Mouse (Mus musculus) midbrain, embryonic 10.5 days (tissue): Measurements from ENCODE around the gene Mmp24. TPM values are rescaled to one million over a fixed set of nuclear protein-coding genes. Genes with fewer than 3 reads are reported as not detected.

Experiments
- DNase-seq: peaks from one replicate; pipeline ENCODE4 v3.0.0-alpha.2; 2017; ENCODE audit warnings: low spot score
- H3K27ac ChIP-seq: fragments of 300-500 bp; sonication (generic); replicated peaks from 2 replicates; pipeline ENCODE4 v1.5.1; 2016; ENCODE audit warnings: mild to moderate bottlenecking
- H3K27me3 ChIP-seq: fragments of 300-500 bp; sonication (generic); 2 replicates; pipeline ENCODE4 v1.6.1; 2016; ENCODE audit warnings: low read depth, mild to moderate bottlenecking; ENCODE audit not compliant: poor library complexity, severe bottlenecking
- H3K36me3 ChIP-seq: fragments of 300-500 bp; sonication (generic); 2 replicates; pipeline ENCODE4 v1.6.1; 2016; ENCODE audit warnings: mild to moderate bottlenecking, moderate library complexity
- H3K4me1 ChIP-seq: fragments of 300-500 bp; sonication (generic); 2 replicates; pipeline ENCODE4 v1.6.1; 2016
- H3K4me3 ChIP-seq: fragments of 300-500 bp; sonication (generic); 2 replicates; pipeline ENCODE4 v1.5.1; 2016; ENCODE audit warnings: mild to moderate bottlenecking, moderate library complexity
- H3K9me3 ChIP-seq: fragments of 300-500 bp; sonication (generic); replicated peaks from 2 replicates; pipeline ENCODE4 v1.6.1; 2016; ENCODE audit warnings: mild to moderate bottlenecking
- WGBS: fragments of 180-500 bp; shearing (Covaris S2); methylation state at CpG from one replicate; pipeline ENCODE4 v1.1.7; 2016; 5-methylcytosine and 5-hydroxymethylcytosine counted together
- polyA plus RNA-seq: library from polyadenylated mRNA; unstranded; fragments of >200 nt; fragmentation: Nextera tagmentation; extraction: Ambion mirVana; gene quantifications from 2 replicates; pipeline ENCODE4 v1.2.1, GENCODE M21; 2016

Gene Mmp24
- polyA plus RNA-seq, 1 experiment from 2014 or later, result 0.49 TPM

DNA sequence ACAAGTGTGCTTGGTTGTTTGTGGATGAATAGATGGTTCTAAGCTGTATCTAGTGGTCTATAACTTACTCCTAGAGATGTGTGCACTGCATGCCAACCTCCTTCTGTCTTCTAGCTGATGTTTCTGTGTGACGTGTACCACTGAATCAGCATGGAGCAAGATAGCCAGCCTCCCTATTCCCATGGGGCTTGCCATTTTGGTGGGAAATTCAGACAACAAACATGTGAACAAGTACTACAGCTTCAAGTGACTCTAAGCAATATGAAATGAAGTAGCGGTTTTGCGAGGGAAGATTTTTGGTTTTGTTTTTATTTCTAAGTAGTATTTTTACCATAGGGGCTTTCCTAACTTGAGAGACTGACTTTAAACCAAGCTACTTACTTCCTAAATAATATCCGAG is 25.7 kb upstream of the Mmp24 start:
- Histone ChIP-seq H3K36me3 (no peaks in the 10 kb centered on the region), H3K4me1 (peaks cover 9% of the 10 kb centered on the region), H3K27ac (no peak overlapping the region), H3K9me3 (no peaks in the 10 kb centered on the region), H3K4me3 (no peak overlapping the region), H3K27me3 (peaks cover 13% of the 10 kb centered on the region)
- DNase-seq, result no peak
- WGBS, result 89% methylated on average over 4 of the region's 4 CpGs

DNA sequence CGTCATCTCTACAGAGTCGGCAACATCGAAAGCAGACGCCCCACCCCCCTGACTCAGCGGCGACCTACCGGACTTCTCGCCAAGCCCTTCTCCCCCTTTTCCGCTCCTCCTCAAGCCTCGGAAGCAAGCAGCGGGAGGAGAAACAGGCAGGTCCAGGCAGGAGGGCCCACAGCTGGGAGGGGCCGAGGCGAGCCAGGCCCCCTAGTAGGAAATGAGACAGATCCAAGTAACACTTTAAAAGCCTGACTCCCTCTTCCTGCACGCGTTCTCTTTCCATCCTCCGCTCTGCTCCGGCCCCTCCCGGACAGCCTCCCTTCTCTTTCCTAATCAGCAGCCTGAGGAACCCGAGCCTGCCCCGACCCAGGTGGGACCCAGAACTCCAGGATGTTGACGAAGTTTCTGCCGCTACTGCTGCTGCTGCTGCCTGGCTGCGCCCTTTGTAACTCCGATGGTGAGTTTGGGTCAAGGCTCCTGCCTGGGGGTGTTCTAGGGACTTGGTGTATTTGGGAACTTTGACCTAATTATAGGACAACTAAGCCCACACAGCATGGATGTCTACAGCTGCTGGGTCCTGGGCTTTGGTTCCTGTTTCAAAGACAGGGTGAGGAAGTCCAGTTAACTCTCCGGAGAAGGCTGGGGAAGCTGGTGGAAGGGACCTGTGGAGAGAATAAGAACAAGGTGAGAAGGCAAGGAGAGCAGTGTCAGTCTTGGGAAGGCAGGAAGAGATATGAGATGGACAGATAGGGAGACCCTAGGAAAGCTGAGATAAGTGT is 23.9 kb upstream of the Mmp24 start, which contains the start of gene Procr:
Gene Procr, plus strand, starts transcription at position 104 of the 773 bp plus-strand sequence.
- peak within 1 kb of the TSS; percentile 55 for H3K4me3 ChIP-seq
- H3K27ac ChIP-seq, result peak within 1 kb of the TSS; percentile 46
- no peaks in the 10 kb centered on the region for H3K9me3 ChIP-seq
- no peaks in the 10 kb centered on the region for H3K36me3 ChIP-seq
- peaks cover 13% of the 10 kb centered on the region for H3K27me3 ChIP-seq
- 4% methylated on average over 25 of the region's 25 CpGs for WGBS
- DNase-seq, result peak; percentile 40
- peaks cover 9% of the 10 kb centered on the region for H3K4me1 ChIP-seq

DNA sequence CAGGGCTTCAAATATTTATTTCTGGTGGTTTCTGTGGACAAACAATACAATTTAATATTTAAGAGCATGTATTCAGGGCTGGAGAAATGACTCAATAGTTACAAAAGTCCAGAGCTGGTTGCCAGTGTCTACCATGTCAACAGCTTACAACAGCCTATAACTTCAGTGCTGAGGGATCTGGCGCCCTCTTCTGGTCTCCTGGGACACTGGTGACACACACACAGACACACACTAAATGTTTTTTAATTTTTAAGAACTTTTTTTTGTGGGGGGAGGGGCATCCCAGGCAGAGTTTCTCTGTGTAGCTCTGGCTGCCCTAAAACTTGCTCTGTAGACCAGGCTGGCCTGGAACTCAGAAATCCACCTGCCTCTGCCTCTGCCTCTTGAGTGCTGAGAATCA is 19.4 kb upstream of the Mmp24 start:
- H3K4me3 ChIP-seq, result no peak overlapping the region
- H3K27ac ChIP-seq, result no peak overlapping the region
- H3K36me3 ChIP-seq, result no peaks in the 10 kb centered on the region
- DNase-seq, result peak; percentile 42
- peaks cover 9% of the 10 kb centered on the region for H3K4me1 ChIP-seq
- WGBS, result 4% methylated on average over 1 of the region's 1 CpGs
- H3K27me3 ChIP-seq, result peaks cover 13% of the 10 kb centered on the region
- H3K9me3 ChIP-seq, result no peaks in the 10 kb centered on the region

DNA sequence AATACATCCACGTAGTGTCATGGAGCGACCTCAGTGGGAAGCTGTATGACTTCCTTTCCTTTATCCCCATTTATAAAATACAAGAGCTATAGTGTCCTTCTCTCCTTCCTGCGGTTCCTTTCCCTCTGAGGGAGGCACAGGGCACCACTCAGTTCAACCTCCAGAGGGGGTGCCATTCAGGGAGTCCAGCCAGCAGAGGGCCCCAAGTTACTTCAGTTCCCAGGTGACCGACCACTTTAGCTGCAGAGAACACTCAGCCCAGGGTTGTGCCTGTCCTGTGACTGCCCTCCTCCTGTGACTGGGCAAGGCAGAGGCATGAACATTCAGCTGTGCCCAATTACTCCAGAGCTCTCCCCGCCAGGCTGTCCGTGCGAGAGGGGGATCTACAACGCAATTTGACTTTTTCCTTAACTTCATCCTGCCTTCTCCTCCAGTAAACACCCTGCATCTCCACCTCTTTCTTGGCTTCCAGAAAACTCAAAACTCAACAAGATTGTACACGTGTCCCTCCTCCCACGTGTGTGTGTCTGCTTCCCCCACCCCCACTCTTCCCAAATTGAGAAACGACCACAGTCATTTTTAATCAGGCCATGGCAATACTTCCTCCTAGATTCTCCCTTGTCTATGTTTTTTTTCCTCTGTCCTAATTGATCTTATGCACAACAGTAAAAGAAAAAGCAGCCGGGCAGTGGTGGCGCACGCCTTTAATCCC is 18.1 kb upstream of the Mmp24 start:
- Histone ChIP-seq H3K4me1 (no peaks in the 10 kb centered on the region), H3K27ac (no peak overlapping the region), H3K4me3 (no peak overlapping the region), H3K36me3 (no peaks in the 10 kb centered on the region), H3K27me3 (peaks cover 3% of the 10 kb centered on the region), H3K9me3 (no peaks in the 10 kb centered on the region)
- no peak for DNase-seq
- WGBS, result 66% methylated on average over 14 of the region's 14 CpGs

DNA sequence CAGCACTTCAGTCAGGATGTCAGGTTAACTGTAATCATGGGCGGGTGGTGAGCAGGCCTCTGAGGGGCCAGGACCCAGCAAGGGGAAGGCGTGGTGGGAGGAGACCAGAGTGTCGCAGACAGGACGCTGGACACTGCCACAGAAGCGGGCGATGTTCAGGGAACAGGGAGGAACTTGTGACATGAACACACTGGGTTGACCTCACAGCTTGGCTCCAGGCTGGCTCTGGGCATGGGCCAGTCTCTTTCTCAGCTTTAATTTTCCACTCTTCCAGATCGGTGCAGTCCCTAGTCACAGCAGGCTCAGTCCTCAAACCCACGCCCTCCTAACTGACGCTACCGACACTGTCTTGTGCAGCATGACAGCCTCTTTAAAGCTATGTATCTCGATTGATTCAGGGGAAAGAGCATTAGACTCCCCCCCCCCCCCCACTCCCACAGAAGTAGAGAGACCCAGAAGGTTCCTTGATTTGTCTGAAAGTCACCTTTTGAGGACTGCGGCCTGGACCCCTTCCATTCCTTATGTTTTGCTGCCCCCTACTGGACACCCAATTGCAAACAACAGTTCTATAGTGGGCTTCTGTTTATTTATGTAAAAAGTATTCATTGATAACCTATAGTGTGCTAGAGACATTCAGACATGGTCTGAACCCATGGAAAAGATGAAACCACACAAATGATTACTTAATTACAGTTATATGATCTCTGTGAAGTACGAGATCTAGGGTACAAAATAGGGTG is 10.3 kb upstream of the Mmp24 start:
- no peaks in the 10 kb centered on the region for H3K36me3 ChIP-seq
- DNase-seq, result peak; percentile 71
- no peaks in the 10 kb centered on the region; the same call in 1 of the 2 replicates for H3K27me3 ChIP-seq
- no peaks in the 10 kb centered on the region for H3K9me3 ChIP-seq
- no peak overlapping the region for H3K27ac ChIP-seq
- H3K4me3 ChIP-seq, result no peak overlapping the region
- H3K4me1 ChIP-seq, result no peaks in the 10 kb centered on the region
- WGBS, result 55% methylated on average over 13 of the region's 13 CpGs

DNA sequence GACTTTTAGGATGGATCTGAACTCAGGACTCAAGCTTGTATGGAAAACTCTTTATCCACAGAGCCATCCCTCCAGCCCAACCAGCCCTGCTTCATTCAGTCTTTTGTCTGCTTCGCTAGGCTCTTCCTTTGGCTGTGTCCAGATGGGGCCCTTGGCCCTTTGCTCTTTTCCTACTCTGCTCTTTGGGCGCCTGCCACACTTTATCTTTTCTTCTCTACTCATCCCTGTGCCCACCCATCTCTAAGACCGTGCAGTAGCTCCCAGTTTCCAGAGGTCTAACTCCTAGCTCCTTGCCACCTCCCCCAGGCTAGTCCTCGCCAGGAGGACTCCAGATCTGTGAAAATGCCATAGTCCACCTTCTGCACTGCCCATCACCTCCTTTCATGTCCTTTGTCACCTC is 1.5 kb upstream of the Mmp24 start:
- H3K27ac ChIP-seq, result no peak overlapping the region

DNA sequence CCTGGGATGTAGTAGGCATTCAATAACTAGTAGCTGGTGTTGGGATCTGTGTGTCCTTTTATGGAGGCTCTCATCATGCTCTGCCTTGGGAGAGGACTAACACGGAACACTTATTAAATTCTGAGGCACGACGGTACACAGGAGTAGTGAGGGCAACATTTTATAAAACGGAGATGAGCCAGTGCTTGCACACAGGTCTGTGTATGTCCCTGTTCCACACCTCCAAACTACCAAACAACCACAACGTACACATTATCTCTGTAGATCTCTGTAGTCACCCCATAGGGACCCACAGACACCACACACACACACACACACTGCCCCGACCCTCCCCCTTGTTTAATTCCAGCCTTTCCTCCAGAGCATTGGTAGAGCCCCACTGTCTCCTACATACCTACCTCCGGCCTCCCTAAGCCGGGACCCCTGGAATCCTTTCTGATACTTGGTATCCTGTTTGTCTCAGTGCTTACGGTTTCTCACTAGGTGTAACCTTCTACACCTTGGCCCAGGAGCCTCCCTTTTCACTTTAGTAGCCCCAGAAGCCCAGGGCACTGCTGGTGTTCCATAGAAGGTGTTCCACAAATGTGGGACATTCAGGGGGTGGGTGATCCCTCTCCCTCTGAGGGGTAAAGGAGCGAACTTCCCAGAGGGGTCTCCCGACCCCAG is 748 bp upstream of the Mmp24 start:
- H3K4me3 ChIP-seq, result peak overlapping the region; percentile 65
- 62% methylated on average over 11 of the region's 11 CpGs for WGBS
- H3K27me3 ChIP-seq, result peaks cover 43% of the 10 kb centered on the region

More for the DNA sequence above, 1.5 kb upstream of the Mmp24 start:
- no peaks in the 10 kb centered on the region for H3K36me3 ChIP-seq
- peaks cover 13% of the 10 kb centered on the region for H3K4me1 ChIP-seq
- peaks cover 43% of the 10 kb centered on the region for H3K27me3 ChIP-seq
- 64% methylated on average over 4 of the region's 4 CpGs for WGBS
- no peak overlapping the region for H3K4me3 ChIP-seq
- DNase-seq, result no peak
- H3K9me3 ChIP-seq, result no peaks in the 10 kb centered on the region

DNA sequence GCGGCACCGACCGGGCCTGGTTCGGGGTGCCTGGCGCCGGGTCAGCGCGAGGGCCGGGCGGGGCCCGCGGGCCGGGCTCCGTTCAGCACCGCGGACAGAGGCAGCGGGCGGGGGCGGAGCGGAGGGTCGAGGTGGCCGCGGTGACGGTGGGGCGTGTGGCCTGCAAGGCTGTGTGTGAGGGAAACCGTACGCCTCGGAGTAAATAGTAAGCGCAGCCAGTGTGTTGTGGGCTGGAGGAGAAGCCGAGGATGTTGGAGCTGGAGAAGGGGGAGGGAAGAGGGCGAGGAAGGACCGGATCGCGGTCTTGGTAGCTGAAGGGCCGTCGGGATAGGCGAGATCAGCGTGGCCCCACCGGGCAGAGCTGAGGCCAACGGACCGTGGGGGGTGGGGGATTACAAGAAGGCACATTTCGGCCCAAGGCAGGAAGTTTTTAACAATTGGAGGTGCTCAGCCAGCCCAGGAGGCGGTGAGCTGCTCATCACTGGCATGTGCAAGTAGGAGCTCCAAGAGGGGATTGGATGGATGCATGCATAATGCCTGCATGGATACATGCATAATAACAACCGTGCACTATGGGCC is 632 bp downstream of the Mmp24 start:
- peak overlapping the region; percentile 64 for H3K27ac ChIP-seq
- H3K4me3 ChIP-seq, result peak overlapping the region; percentile 65
- WGBS, result 1% methylated on average over 44 of the region's 44 CpGs
- peaks cover 43% of the 10 kb centered on the region for H3K27me3 ChIP-seq
- H3K4me1 ChIP-seq, result peaks cover 17% of the 10 kb centered on the region
- DNase-seq, result peak; percentile 75
- H3K9me3 ChIP-seq, result no peaks in the 10 kb centered on the region
- no peaks in the 10 kb centered on the region for H3K36me3 ChIP-seq

More for the DNA sequence above, 748 bp upstream of the Mmp24 start:
- Histone ChIP-seq H3K9me3 (no peaks in the 10 kb centered on the region), H3K27ac (no peak overlapping the region), H3K36me3 (no peaks in the 10 kb centered on the region), H3K4me1 (peaks cover 17% of the 10 kb centered on the region)
- DNase-seq, result no peak

DNA sequence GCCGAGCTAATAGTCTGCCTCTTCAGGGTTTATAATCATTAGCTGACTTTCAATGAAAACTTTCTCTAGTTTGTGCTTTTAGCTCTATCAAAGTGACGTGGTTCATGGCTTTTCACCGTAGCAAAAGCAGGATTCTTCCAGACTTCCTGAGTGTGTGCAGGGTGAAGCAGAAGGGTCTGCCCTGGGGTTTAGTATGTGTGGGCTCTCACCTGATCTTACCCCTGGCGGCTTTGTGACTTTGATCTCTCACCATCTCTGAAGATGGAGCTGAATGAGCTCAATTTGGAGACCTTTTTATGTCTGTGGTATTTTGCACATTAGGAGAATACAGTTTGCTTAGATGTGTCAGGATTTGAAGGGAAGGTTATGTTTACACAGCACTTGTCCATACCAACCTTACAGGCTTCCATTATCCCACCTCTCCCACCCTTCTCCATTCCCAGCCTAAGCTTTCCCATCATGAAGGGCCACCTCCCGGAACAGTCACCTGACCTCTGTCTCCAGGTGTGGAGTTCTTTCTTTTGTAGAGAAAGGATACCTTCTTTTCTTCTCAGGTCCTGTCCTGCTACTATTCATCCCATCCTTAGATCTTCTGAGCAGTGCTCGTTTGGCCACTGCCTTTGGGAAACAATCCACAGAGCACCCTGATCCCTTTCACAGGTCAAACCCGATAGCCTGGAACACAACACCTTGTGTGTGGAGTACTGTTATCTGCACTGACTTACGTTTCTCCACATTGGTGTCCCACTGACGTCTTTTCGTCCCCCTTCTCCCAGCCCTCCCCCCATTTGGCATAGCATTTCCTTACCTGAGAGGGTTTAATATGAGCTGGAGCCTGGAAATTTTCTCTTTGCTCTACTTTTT is 1.9 kb downstream of the Mmp24 start:
- H3K27me3 ChIP-seq, result peaks cover 43% of the 10 kb centered on the region
- 75% methylated on average over 10 of the region's 10 CpGs for WGBS

DNA sequence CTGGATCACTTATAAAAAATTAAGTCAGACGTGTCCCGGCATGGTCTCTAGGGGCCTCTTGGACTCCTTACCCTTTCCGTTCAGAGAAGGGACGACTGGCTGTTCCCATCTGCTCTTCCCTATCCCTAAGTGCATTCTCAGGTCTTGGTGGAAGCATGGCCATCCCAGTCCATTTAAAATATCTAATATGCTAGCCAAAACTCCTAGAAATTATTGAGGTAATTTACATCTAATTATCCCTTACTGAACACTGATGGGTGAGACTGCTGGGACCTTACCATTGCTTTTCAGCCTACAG is 2.5 kb downstream of the Mmp24 start:
- no peak for DNase-seq
- Histone ChIP-seq H3K36me3 (no peaks in the 10 kb centered on the region), H3K4me1 (peaks cover 17% of the 10 kb centered on the region), H3K27ac (no peak overlapping the region), H3K4me3 (no peak overlapping the region), H3K9me3 (no peaks in the 10 kb centered on the region), H3K27me3 (peaks cover 43% of the 10 kb centered on the region)
- WGBS, result 82% methylated on average over 4 of the region's 4 CpGs

More for the DNA sequence above, 1.9 kb downstream of the Mmp24 start:
- Histone ChIP-seq H3K9me3 (no peaks in the 10 kb centered on the region), H3K36me3 (no peaks in the 10 kb centered on the region), H3K4me1 (peaks cover 17% of the 10 kb centered on the region), H3K27ac (no peak overlapping the region), H3K4me3 (no peak overlapping the region)
- no peak for DNase-seq

DNA sequence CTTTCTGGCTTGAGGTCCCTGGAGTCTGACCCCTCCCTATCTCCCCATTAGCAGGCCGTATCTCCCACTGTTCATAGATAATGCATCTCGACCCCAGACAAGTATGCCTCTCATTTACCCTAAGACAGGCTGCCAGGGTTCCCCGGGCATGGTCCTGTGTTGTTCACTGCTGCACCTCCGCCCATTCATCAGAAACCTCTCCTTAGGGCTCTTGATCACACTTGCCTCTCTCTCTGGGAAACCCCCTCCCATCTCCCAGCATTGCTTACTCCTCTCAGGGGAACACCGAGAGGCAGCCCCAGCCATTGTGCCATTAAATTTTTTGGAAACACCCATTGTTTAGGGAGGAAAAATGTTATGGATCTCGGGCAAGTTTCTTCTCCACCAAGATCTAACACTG is 2.9 kb downstream of the Mmp24 start:
- DNase-seq, result no peak
- H3K4me3 ChIP-seq, result no peak overlapping the region
- peaks cover 17% of the 10 kb centered on the region for H3K4me1 ChIP-seq
- H3K9me3 ChIP-seq, result no peaks in the 10 kb centered on the region
- H3K36me3 ChIP-seq, result no peaks in the 10 kb centered on the region
- no peak overlapping the region for H3K27ac ChIP-seq
- 77% methylated on average over 6 of the region's 6 CpGs for WGBS
- peaks cover 40% of the 10 kb centered on the region for H3K27me3 ChIP-seq
